Comparison of ENCODE assay signal across 20 mouse cellular contexts in the genomic region with DNA sequence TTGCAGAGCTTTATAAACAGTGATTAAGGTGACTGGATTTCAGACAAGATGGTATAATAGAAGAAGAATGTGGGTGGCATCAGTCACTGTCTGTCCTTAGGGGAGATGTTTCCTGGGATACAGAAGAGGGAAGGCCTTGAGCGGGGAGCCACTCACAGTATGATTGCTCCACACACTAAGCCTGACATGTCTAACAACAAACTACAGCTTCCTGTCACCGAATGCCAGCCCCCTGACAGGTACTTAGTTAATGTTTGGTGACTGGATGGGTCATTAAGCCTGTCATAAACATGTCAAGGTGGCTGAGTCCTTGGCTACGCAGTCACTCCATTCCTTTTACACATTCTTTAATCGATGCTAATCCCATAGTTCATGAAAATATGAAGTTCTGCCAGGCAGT. TPM values are rescaled to one million over a fixed set of nuclear protein-coding genes. Genes with fewer than 3 reads are reported as not detected.
DNase-seq lines count a peak whose midpoint lies in the region; ATAC-seq and TF ChIP-seq lines count a peak whose summit lies in the region.
"Had no signal": no experiment of that assay in that cellular context is flagged by ENCODE, and none has a peak within 500 bp of the region (broad histone marks: within the 10 kb centered on the region; RNA-seq: fewer than 3 reads in every experiment).

No protein-coding gene starts in this region.

- no peak for ATAC-seq in midbrain, embryonic 14.5 days (ENCODE audit: low FRiP score, low TSS enrichment)
- ATAC-seq: forebrain, embryonic 15.5 days had no signal

- H3K36me3 ChIP-seq in midbrain, embryonic 14.5 days (ENCODE audit: control insufficient read depth, insufficient read depth, low read length), result no peaks in the 10 kb centered on the region
- H3K36me3 ChIP-seq: embryonic facial prominence, embryonic 13.5 days; forebrain, embryonic 15.5 days; midbrain, embryonic 10.5 days; stomach, embryonic 15.5 days had no signal

- H3K4me3 ChIP-seq in midbrain, embryonic 14.5 days (replicated peaks; ENCODE audit: low read depth, low read length), result no peak overlapping the region
- H3K4me3 ChIP-seq: embryonic facial prominence, embryonic 13.5 days; forebrain, embryonic 15.5 days; midbrain, embryonic 10.5 days; stomach, embryonic 15.5 days had no signal

- H3K4me1 ChIP-seq in midbrain, embryonic 14.5 days (ENCODE audit: control insufficient read depth, insufficient read depth, low read length), result peaks cover 8% of the 10 kb centered on the region

- WGBS in midbrain, embryonic 14.5 days, result 76% methylated on average over 4 of the region's 4 CpGs

- H3K9ac ChIP-seq in midbrain, embryonic 14.5 days (replicated peaks; ENCODE audit: low read length), result no peak overlapping the region
- H3K9ac ChIP-seq: embryonic facial prominence, embryonic 13.5 days; forebrain, embryonic 15.5 days; hindbrain, embryonic 14.5 days; stomach, embryonic 15.5 days had no signal

- H3K9me3 ChIP-seq in midbrain, embryonic 14.5 days (ENCODE audit: control insufficient read depth, low read length), result no peaks in the 10 kb centered on the region
- H3K9me3 ChIP-seq: embryonic facial prominence, embryonic 13.5 days; forebrain, embryonic 15.5 days; midbrain, embryonic 10.5 days; stomach, embryonic 15.5 days had no signal

- DNase-seq in heart, adult 11 months, result peak; percentile 82
- no peak for DNase-seq in heart, postnatal 14 days
- DNase-seq in brain, embryonic 14.5 days (ENCODE audit: low read depth), result peak; percentile 19
- peak; percentile 45 to 68 for DNase-seq in kidney, adult 8-10 months
- peak; percentile 36 to 66 for DNase-seq in kidney, postnatal 25 days
- no peak for DNase-seq in thymus, postnatal 25 days
- no peak for DNase-seq in midbrain, embryonic 14.5 days
- no peak for DNase-seq in cerebellum, postnatal 10 days
- DNase-seq: cerebellum, adult 9-11 months; heart, postnatal 10 days; lung, adult 18-20 months; right cerebral cortex, postnatal 25 days; thymus, adult 2 months had no signal

- TF ChIP-seq CTCF in brain, embryonic 14.5 days (IDR thresholded peaks at IDR 0.05; ENCODE audit: borderline replicate concordance, extremely low read depth, insufficient read depth, insufficient read length), result no peak

- no peaks in the 10 kb centered on the region for H3K27me3 ChIP-seq in midbrain, embryonic 14.5 days (ENCODE audit: control insufficient read depth, insufficient read depth, low read length)
- H3K27me3 ChIP-seq: embryonic facial prominence, embryonic 13.5 days; forebrain, embryonic 15.5 days; stomach, embryonic 15.5 days had no signal

- no peak for TF ChIP-seq POLR2A in brain, embryonic 14.5 days (IDR thresholded peaks at IDR 0.05; ENCODE audit: borderline replicate concordance, extremely low read depth, insufficient read depth, insufficient read length, poor library complexity, severe bottlenecking)

- no peak overlapping the region for H3K27ac ChIP-seq in midbrain, embryonic 14.5 days (replicated peaks; ENCODE audit: low read depth, low read length)
- H3K27ac ChIP-seq: embryonic facial prominence, embryonic 13.5 days; forebrain, embryonic 15.5 days; hindbrain, embryonic 14.5 days; midbrain, embryonic 10.5 days; stomach, embryonic 15.5 days had no signal

- intact Hi-C loops in heart, postnatal 14 days (cut with DNase I), result no loop called here

- no peak overlapping the region for H3K4me2 ChIP-seq in midbrain, embryonic 14.5 days (ENCODE audit: low read length)
- H3K4me2 ChIP-seq: embryonic facial prominence, embryonic 13.5 days; forebrain, embryonic 15.5 days; heart, embryonic 11.5 days; hindbrain, embryonic 14.5 days; liver, embryonic 11.5 days; stomach, embryonic 15.5 days had no signal

RNA-seq across cellular contexts. Expression of a gene that starts 3.0 kb away (rescaled TPM):
- 10 to 100 TPM; 37.9 to 43.0 TPM for total RNA-seq in heart, postnatal 14 days (2021)
- polyA plus RNA-seq in brain, embryonic 14.5 days (2012; rRNA removed), result 29.0 and 31.2 TPM in 2 replicates
- 22.4 and 23.6 TPM in 2 replicates for polyA plus RNA-seq in midbrain, embryonic 14.5 days (2014; fragmentation: Nextera tagmentation; extraction: Ambion mirVana)

Comparison
In these comparisons a context has a peak if more than half of its experiments do, and no peak if none do; other contexts are left out.
1. DNase-seq: peak in heart, adult 11 months (single experiment), brain, embryonic 14.5 days (single experiment), kidney, adult 8-10 months (2 of 2) and kidney, postnatal 25 days (2 of 2); none in heart, postnatal 14 days (0 of 2), thymus, postnatal 25 days (single experiment), midbrain, embryonic 14.5 days (single experiment) and cerebellum, postnatal 10 days (0 of 2).